Comparison of ENCODE assay signal across 8 mouse cellular contexts in genomic region chr17:36314511-36314910, GRCm38 (mm10). TPM values are rescaled to one million over a fixed set of nuclear protein-coding genes. Genes with fewer than 3 reads are reported as not detected.
A peak's percentile ranks its signal among the peaks of the same experiment; 100 is the strongest.
DNase-seq lines count a peak whose midpoint lies in the region; ATAC-seq and TF ChIP-seq lines count a peak whose summit lies in the region.

No protein-coding gene starts in this region.

- H3K4me1 ChIP-seq in kidney, embryonic 15.5 days: 0 out of 2 replicates have a peak, but pooled peaks cover 6% of the 10 kb centered on the region
- H3K4me1 ChIP-seq in MEL (ENCODE audit: control insufficient read depth in 1 of 2, insufficient read depth in 2 of 2, low read length in 2 of 2): no peaks in the 10 kb centered on the region
- 0 out of 2 replicates have a peak, but pooled peaks cover 5% of the 10 kb centered on the region for H3K4me1 ChIP-seq in hindbrain, embryonic 10.5 days (replicated peaks)
- no peaks in the 10 kb centered on the region; the same call in 1 of the 2 replicates for H3K4me1 ChIP-seq in liver, embryonic 16.5 days (ENCODE audit: control insufficient read depth, low read depth, low read length)
- H3K4me1 ChIP-seq in stomach, embryonic 16.5 days (ENCODE audit: control insufficient read depth, insufficient read depth, low read length): no peaks in the 10 kb centered on the region

- H3K4me2 ChIP-seq in kidney, embryonic 15.5 days: peak overlapping the region; percentile 80
- peak overlapping the region; percentile 80 for H3K4me2 ChIP-seq in liver, embryonic 16.5 days (ENCODE audit: low read depth, low read length)
- H3K4me2 ChIP-seq in stomach, embryonic 16.5 days (ENCODE audit: low read depth, low read length): peak overlapping the region; percentile 74

- no peak for TF ChIP-seq RAD21 in MEL (IDR thresholded peaks at IDR 0.05; ENCODE audit: low read depth, low read length)

- no peak for TF ChIP-seq POLR2A in MEL (IDR thresholded peaks at IDR 0.05; ENCODE audit: control insufficient read depth in 1 of 2, insufficient read depth in 1 of 2, low read depth in 1 of 2, low read length in 2 of 2, poor library complexity in 1 of 2)

- TF ChIP-seq CTCF in MEL (IDR thresholded peaks at IDR 0.05 in 2 of 3, conservative IDR thresholded peaks at IDR 0.05 in 1 of 3; ENCODE audit: control insufficient read depth in 1 of 3, insufficient read depth in 1 of 3, low read depth in 2 of 3, low read length in 3 of 3, poor library complexity in 1 of 3, severe bottlenecking in 1 of 3): no peak

- ATAC-seq in kidney, embryonic 15.5 days (replicated peaks; ENCODE audit: low FRiP score): peak; percentile 53; the same call in 1 of the 2 replicates
- ATAC-seq in common myeloid progenitor, adult 5-6 weeks (replicated peaks; ENCODE audit: low read depth, poor library complexity, severe bottlenecking): peak; percentile 59; the same call in 1 of the 2 replicates
- no peak for ATAC-seq in liver, embryonic 16.5 days (ENCODE audit: low read depth)
- no peak for ATAC-seq in stomach, embryonic 16.5 days (ENCODE audit: insufficient read depth, low FRiP score)

- DNase-seq in kidney, postnatal 25 days: no peak
- DNase-seq in MEL (ENCODE audit: low read depth, low spot score): no peak
- peak; percentile 28 for DNase-seq in hindbrain, embryonic 10.5 days (ENCODE audit: low spot score)
- DNase-seq in urinary bladder, adult 2 months (ENCODE audit: low spot score): no peak

- no peaks in the 10 kb centered on the region for H3K9me3 ChIP-seq in kidney, embryonic 15.5 days (replicated peaks)
- H3K9me3 ChIP-seq in MEL (replicated peaks; ENCODE audit: insufficient read depth, low read length): no peaks in the 10 kb centered on the region
- no peaks in the 10 kb centered on the region for H3K9me3 ChIP-seq in hindbrain, embryonic 10.5 days
- H3K9me3 ChIP-seq in liver, embryonic 16.5 days (replicated peaks; ENCODE audit: control insufficient read depth, low read length): no peaks in the 10 kb centered on the region
- H3K9me3 ChIP-seq in stomach, embryonic 16.5 days (replicated peaks; ENCODE audit: control insufficient read depth, low read length): no peaks in the 10 kb centered on the region

- H3K36me3 ChIP-seq in kidney, embryonic 15.5 days: no peaks in the 10 kb centered on the region
- no peaks in the 10 kb centered on the region for H3K36me3 ChIP-seq in MEL (ENCODE audit: control insufficient read depth in 1 of 2, insufficient read depth in 2 of 2, low read length in 2 of 2)
- H3K36me3 ChIP-seq in hindbrain, embryonic 10.5 days: no peaks in the 10 kb centered on the region
- no peaks in the 10 kb centered on the region for H3K36me3 ChIP-seq in liver, embryonic 16.5 days (ENCODE audit: control insufficient read depth, insufficient read depth)
- H3K36me3 ChIP-seq in stomach, embryonic 16.5 days (ENCODE audit: control insufficient read depth, insufficient read depth, low read length): no peaks in the 10 kb centered on the region

- H3K27me3 ChIP-seq in kidney, embryonic 15.5 days: no peaks in the 10 kb centered on the region
- H3K27me3 ChIP-seq in MEL (ENCODE audit: control insufficient read depth in 1 of 2, insufficient read depth in 2 of 2, low read length in 2 of 2): peaks cover 0 to 7% of the 10 kb centered on the region in 2 experiments; a peak in 3 of 4 replicates
- H3K27me3 ChIP-seq in hindbrain, embryonic 10.5 days (ENCODE audit: insufficient read depth, poor library complexity, severe bottlenecking): no peaks in the 10 kb centered on the region
- peaks cover 3% of the 10 kb centered on the region; the same call in 1 of the 2 replicates for H3K27me3 ChIP-seq in liver, embryonic 16.5 days (ENCODE audit: control insufficient read depth, insufficient read depth, low read depth, low read length)
- no peaks in the 10 kb centered on the region for H3K27me3 ChIP-seq in stomach, embryonic 16.5 days (ENCODE audit: control insufficient read depth, insufficient read depth, low read length)

- no peaks in the 10 kb centered on the region for H3K79me2 ChIP-seq in MEL (ENCODE audit: control insufficient read depth, insufficient read depth, low read length, poor library complexity)

- TF ChIP-seq EP300 in MEL (IDR thresholded peaks at IDR 0.05; ENCODE audit: low read depth in 1 of 2, low read length in 2 of 2): no peak

- H3K27ac ChIP-seq in kidney, embryonic 15.5 days: peak overlapping the region; percentile 81
- no peak overlapping the region for H3K27ac ChIP-seq in MEL (ENCODE audit: control insufficient read depth, low read depth, low read length)
- peak overlapping the region; percentile 87 for H3K27ac ChIP-seq in hindbrain, embryonic 10.5 days
- H3K27ac ChIP-seq in liver, embryonic 16.5 days (ENCODE audit: low read length): no peak overlapping the region
- H3K27ac ChIP-seq in stomach, embryonic 16.5 days (ENCODE audit: low read length): no peak overlapping the region

- peak overlapping the region; percentile 45; the same call in 1 of the 2 replicates for H3K9ac ChIP-seq in kidney, embryonic 15.5 days
- H3K9ac ChIP-seq in MEL (ENCODE audit: control insufficient read depth, low read depth, low read length, poor library complexity, severe bottlenecking): no peak overlapping the region
- no peak overlapping the region for H3K9ac ChIP-seq in liver, embryonic 16.5 days (ENCODE audit: low read depth, low read length)
- H3K9ac ChIP-seq in stomach, embryonic 16.5 days (ENCODE audit: low read length): no peak overlapping the region

- 5% methylated on average over 9 of the region's 9 CpGs for WGBS in kidney, embryonic 15.5 days
- 3% methylated on average over 9 of the region's 9 CpGs for WGBS in hindbrain, embryonic 10.5 days
- whole genome bisulfite sequencing in liver, embryonic 16.5 days (ENCODE audit: insufficient replicate concordance): 6% methylated on average over 9 of the region's 9 CpGs
- WGBS in stomach, embryonic 16.5 days: 4% methylated on average over 9 of the region's 9 CpGs

- peak overlapping the region; percentile 55 for H3K4me3 ChIP-seq in kidney, embryonic 15.5 days (replicated peaks)
- no peak overlapping the region for H3K4me3 ChIP-seq in MEL (ENCODE audit: control insufficient read depth in 1 of 2, insufficient read depth in 1 of 2, low read depth in 2 of 2, low read length in 2 of 2)
- H3K4me3 ChIP-seq in hindbrain, embryonic 10.5 days: peak overlapping the region; percentile 63
- peak overlapping the region; percentile 58 for H3K4me3 ChIP-seq in liver, embryonic 16.5 days (ENCODE audit: low read depth, low read length)
- peak overlapping the region; percentile 53 for H3K4me3 ChIP-seq in stomach, embryonic 16.5 days (replicated peaks; ENCODE audit: low read length)

RNA-seq across cellular contexts. Expression of gene H2-M10.1, which starts 11.4 kb away (rescaled TPM):
- not detected in 2 replicates for polyA plus RNA-seq in kidney, embryonic 15.5 days (2015; fragmentation: Nextera tagmentation; extraction: Ambion mirVana)
- total RNA-seq in MEL (2012; rRNA removed): not detected in 2 replicates
- not detected for polyA plus RNA-seq in MEL (2012; ENCODE audit: insufficient read depth in 1 of 2, insufficient read length in 2 of 2, low read depth in 1 of 2, low replicate concordance in 2 of 2, missing spikeins in 1 of 2)
- not detected in 2 replicates for total RNA-seq in common myeloid progenitor, adult 5-6 weeks (2017)
- polyA plus RNA-seq in hindbrain, embryonic 10.5 days (2016; fragmentation: Nextera tagmentation; extraction: Ambion mirVana): not detected in 2 replicates
- not detected in 2 replicates for polyA plus RNA-seq in liver, embryonic 16.5 days (2015; fragmentation: Nextera tagmentation; extraction: Ambion mirVana)
- not detected in 2 replicates for polyA plus RNA-seq in stomach, embryonic 16.5 days (2015; fragmentation: Nextera tagmentation; extraction: Ambion mirVana)
- not detected in 2 replicates for polyA plus RNA-seq in urinary bladder, adult 2 months (2012; rRNA removed)

RNA-seq across cellular contexts. Expression of gene H2-M10.2, which starts 28.2 kb away (rescaled TPM):
- polyA plus RNA-seq in kidney, embryonic 15.5 days (2015; fragmentation: Nextera tagmentation; extraction: Ambion mirVana): 0.14 TPM in 1 of 2 replicates, not detected in the other
- total RNA-seq in MEL (2012; rRNA removed): not detected in 2 replicates
- not detected for polyA plus RNA-seq in MEL (2012; ENCODE audit: insufficient read depth in 1 of 2, insufficient read length in 2 of 2, low read depth in 1 of 2, low replicate concordance in 2 of 2, missing spikeins in 1 of 2)
- total RNA-seq in common myeloid progenitor, adult 5-6 weeks (2017): not detected in 2 replicates
- polyA plus RNA-seq in hindbrain, embryonic 10.5 days (2016; fragmentation: Nextera tagmentation; extraction: Ambion mirVana): 0.20 and 0.22 TPM in 2 replicates
- not detected in 2 replicates for polyA plus RNA-seq in liver, embryonic 16.5 days (2015; fragmentation: Nextera tagmentation; extraction: Ambion mirVana)
- polyA plus RNA-seq in stomach, embryonic 16.5 days (2015; fragmentation: Nextera tagmentation; extraction: Ambion mirVana): not detected in 2 replicates
- not detected in 2 replicates for polyA plus RNA-seq in urinary bladder, adult 2 months (2012; rRNA removed)

RNA-seq across cellular contexts. Expression of gene Trim39, which starts 42.5 kb away (rescaled TPM):
- 16.4 and 19.5 TPM in 2 replicates for polyA plus RNA-seq in kidney, embryonic 15.5 days (2015; fragmentation: Nextera tagmentation; extraction: Ambion mirVana)
- 9.4 and 13.5 TPM in 2 replicates for total RNA-seq in MEL (2012; rRNA removed)
- polyA plus RNA-seq in MEL (2012; ENCODE audit: insufficient read depth in 1 of 2, insufficient read length in 2 of 2, low read depth in 1 of 2, low replicate concordance in 2 of 2, missing spikeins in 1 of 2): 10 to 100 TPM in 1 of 2 experiments, not detected in 1; 16.0 TPM
- 12.8 and 18.4 TPM in 2 replicates for total RNA-seq in common myeloid progenitor, adult 5-6 weeks (2017)
- 21.1 and 23.8 TPM in 2 replicates for polyA plus RNA-seq in hindbrain, embryonic 10.5 days (2016; fragmentation: Nextera tagmentation; extraction: Ambion mirVana)
- 4.6 and 5.0 TPM in 2 replicates for polyA plus RNA-seq in liver, embryonic 16.5 days (2015; fragmentation: Nextera tagmentation; extraction: Ambion mirVana)
- 12.8 and 16.2 TPM in 2 replicates for polyA plus RNA-seq in stomach, embryonic 16.5 days (2015; fragmentation: Nextera tagmentation; extraction: Ambion mirVana)
- polyA plus RNA-seq in urinary bladder, adult 2 months (2012; rRNA removed): 23.9 and 26.8 TPM in 2 replicates

RNA-seq across cellular contexts. Expression of gene H2-M10.3, which starts 53.7 kb away (rescaled TPM):
- not detected in 2 replicates for polyA plus RNA-seq in kidney, embryonic 15.5 days (2015; fragmentation: Nextera tagmentation; extraction: Ambion mirVana)
- not detected in 2 replicates for total RNA-seq in MEL (2012; rRNA removed)
- polyA plus RNA-seq in MEL (2012; ENCODE audit: insufficient read depth in 1 of 2, insufficient read length in 2 of 2, low read depth in 1 of 2, low replicate concordance in 2 of 2, missing spikeins in 1 of 2): not detected
- not detected in 2 replicates for total RNA-seq in common myeloid progenitor, adult 5-6 weeks (2017)
- not detected in 2 replicates for polyA plus RNA-seq in hindbrain, embryonic 10.5 days (2016; fragmentation: Nextera tagmentation; extraction: Ambion mirVana)
- polyA plus RNA-seq in liver, embryonic 16.5 days (2015; fragmentation: Nextera tagmentation; extraction: Ambion mirVana): not detected in 2 replicates
- not detected in 2 replicates for polyA plus RNA-seq in stomach, embryonic 16.5 days (2015; fragmentation: Nextera tagmentation; extraction: Ambion mirVana)
- polyA plus RNA-seq in urinary bladder, adult 2 months (2012; rRNA removed): not detected in 2 replicates

RNA-seq across cellular contexts. Expression of gene Rpp21, which starts 56.6 kb away (rescaled TPM):
- polyA plus RNA-seq in kidney, embryonic 15.5 days (2015; fragmentation: Nextera tagmentation; extraction: Ambion mirVana): 107 and 113 TPM in 2 replicates
- 57.8 and 63.8 TPM in 2 replicates for total RNA-seq in MEL (2012; rRNA removed)
- 100 to 1,000 TPM in 1 of 2 experiments, not detected in 1; 116 TPM for polyA plus RNA-seq in MEL (2012; ENCODE audit: insufficient read depth in 1 of 2, insufficient read length in 2 of 2, low read depth in 1 of 2, low replicate concordance in 2 of 2, missing spikeins in 1 of 2)
- 19.6 and 21.1 TPM in 2 replicates for total RNA-seq in common myeloid progenitor, adult 5-6 weeks (2017)
- polyA plus RNA-seq in hindbrain, embryonic 10.5 days (2016; fragmentation: Nextera tagmentation; extraction: Ambion mirVana): 98.6 and 110 TPM in 2 replicates
- 54.1 and 59.3 TPM in 2 replicates for polyA plus RNA-seq in liver, embryonic 16.5 days (2015; fragmentation: Nextera tagmentation; extraction: Ambion mirVana)
- 112 and 116 TPM in 2 replicates for polyA plus RNA-seq in stomach, embryonic 16.5 days (2015; fragmentation: Nextera tagmentation; extraction: Ambion mirVana)
- polyA plus RNA-seq in urinary bladder, adult 2 months (2012; rRNA removed): 59.0 and 76.1 TPM in 2 replicates

Comparison
In these comparisons a context has a peak if more than half of its experiments do, and no peak if none do; other contexts are left out.
1. ATAC-seq: peak in kidney, embryonic 15.5 days (single experiment) and common myeloid progenitor, adult 5-6 weeks (single experiment); none in liver, embryonic 16.5 days (single experiment) and stomach, embryonic 16.5 days (single experiment).
2. H3K27ac ChIP-seq: peak in kidney, embryonic 15.5 days (single experiment) and hindbrain, embryonic 10.5 days (single experiment); none in MEL (single experiment), liver, embryonic 16.5 days (single experiment) and stomach, embryonic 16.5 days (single experiment).
3. H3K4me3 ChIP-seq: peak in kidney, embryonic 15.5 days (single experiment), hindbrain, embryonic 10.5 days (single experiment), liver, embryonic 16.5 days (single experiment) and stomach, embryonic 16.5 days (single experiment); none in MEL (0 of 2).
4. Peak in every context shown above with its lines, with median percentiles within 50 percentile points of each other: H3K4me2 ChIP-seq.